Mouse (Mus musculus) embryonic stem cell, embryonic (primary cell): ENCODE data around the gene 1810055G02Rik.

ENCODE experiments used
- CTCF ChIA-PET, 4 experiments: fragments of 300-600 bp in 2 of 4; fragments of 350-600 bp in 2 of 4; sonication (Branson Sonifier 250); formaldehyde crosslinking; loops; one replicate each; lab custom pipeline; 2022; ENCODE audit warnings: inconsistent platforms in 2 of 4; lab: Charles Lee
- POLR2A ChIA-PET, 4 experiments: fragments of 300-600 bp in 2 of 4; fragments of 350-600 bp in 2 of 4; sonication (Branson Sonifier 250); formaldehyde crosslinking; loops; one replicate each; lab custom pipeline; 2022; ENCODE audit warnings: antibody characterized with exemption in 4 of 4, inconsistent platforms in 1 of 4; lab: Charles Lee

Gene 1810055G02Rik

GRCm38 (mm10) chr19:3685611-3686214 lies 22.4 kb upstream of the 1810055G02Rik start:
- ChIA-PET CTCF (interaction anchor here (0.5 to 2.0 kb wide), 9 partner anchors 12 to 295 kb away, joined by 3 to 11 read pairs (median 4); no protein-coding TSS in a partner anchor), POLR2A (interaction anchor here (0.6 to 12.5 kb wide), 31 partner anchors 8 to 363 kb away, joined by 3 to 135 read pairs (median 5); partner anchors contain the start of genes 1810055G02Rik (in 2 of the 4), Cpt1a (in 1 of the 4), Ndufs8 (in 1 of the 4) and Ppp6r3 (in 1 of the 4))

DNA sequence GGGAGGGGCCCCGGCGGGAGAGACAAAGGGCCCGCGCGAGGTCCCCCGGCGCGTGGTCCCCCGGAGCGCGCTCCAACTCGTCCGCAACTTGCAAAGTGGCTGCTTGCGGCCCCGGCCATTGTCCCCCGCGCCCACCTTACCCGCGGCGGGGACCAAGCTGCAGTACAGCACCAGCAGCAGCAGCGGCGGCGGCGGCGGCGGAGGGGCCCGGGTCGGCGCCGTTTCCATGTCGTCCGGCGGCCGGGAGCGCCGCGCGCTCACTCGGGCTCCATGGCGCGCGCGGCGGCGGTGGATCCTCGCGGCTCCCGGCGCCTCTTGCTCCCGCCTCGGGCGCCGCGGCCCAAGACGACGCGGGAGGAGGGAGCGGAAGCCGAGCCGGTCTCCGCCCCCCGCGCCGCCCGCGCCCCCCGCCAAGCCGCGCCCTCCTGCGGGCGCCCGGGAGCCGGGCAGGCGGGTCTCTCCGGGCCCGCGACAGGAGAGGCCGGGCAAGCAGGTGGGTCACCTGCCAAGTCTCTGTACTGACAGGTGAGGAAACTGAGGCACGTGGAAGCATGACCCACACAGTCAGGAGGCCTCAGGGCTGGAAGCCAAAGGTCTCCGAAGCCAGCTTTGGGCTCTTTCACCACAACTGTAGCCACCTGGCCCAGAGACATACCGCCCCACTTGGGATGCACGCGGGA lies 21.7 kb upstream of the 1810055G02Rik start, which contains the start of gene Lrp5:
TSS of gene Lrp5 (minus strand) at position 350 of the 680 bp plus-strand sequence.
- POLR2A ChIA-PET, result interaction anchor here in 3 of 4 experiments (0.6 to 12.5 kb wide), 17 partner anchors 8 to 362 kb away, joined by 3 to 135 read pairs (median 8); partner anchors contain the start of gene 1810055G02Rik (in 2 of the 3)
- CTCF ChIA-PET, result interaction anchor here in 3 of 4 experiments (0.5 to 1.8 kb wide), 4 partner anchors 8 to 167 kb away, joined by 3 to 6 read pairs (median 4); no protein-coding TSS in a partner anchor

DNA sequence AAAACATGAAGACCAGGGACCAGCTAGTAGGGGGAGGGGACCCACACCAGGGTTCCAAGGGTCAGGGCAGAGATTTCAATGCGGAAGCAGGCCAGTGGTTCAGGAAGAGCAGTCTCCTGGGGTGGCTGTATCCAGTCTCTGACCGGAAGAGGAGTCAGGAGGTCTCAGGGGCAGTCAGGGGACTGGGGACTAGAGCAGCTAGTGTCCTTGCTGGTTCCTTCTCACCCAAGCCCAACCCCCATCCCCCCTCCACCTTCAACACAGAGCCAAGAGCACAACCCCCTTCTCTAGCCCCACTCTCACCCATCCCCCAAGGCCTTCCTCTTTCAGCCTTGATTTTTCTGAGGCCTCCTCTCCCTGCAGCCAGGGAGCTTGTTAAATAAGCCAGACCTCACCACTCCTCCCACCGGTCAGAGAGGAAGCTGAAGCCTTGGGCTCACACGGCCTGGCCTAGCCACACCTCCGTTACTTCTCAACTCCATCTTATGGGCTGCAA lies 20.4 kb upstream of the 1810055G02Rik start:
- ChIA-PET CTCF (interaction anchor here in 3 of 4 experiments (0.6 to 2.0 kb wide), 17 partner anchors 9 to 479 kb away, joined by 3 to 13 read pairs (median 6); partner anchors contain the start of genes 1810055G02Rik (in 1 of the 3) and Ppp6r3 (in 1 of the 3)), POLR2A (interaction anchor here in 3 of 4 experiments (0.5 to 12.5 kb wide), 40 partner anchors 9 to 409 kb away, joined by 3 to 135 read pairs (median 3); partner anchors contain the start of genes 1810055G02Rik (in 3 of the 3) and Cdk2ap2 (in 1 of the 3))

- CTCF ChIA-PET, result interaction anchor here in 2 of 4 experiments (0.6 to 3.2 kb wide), 5 partner anchors 8 to 110 kb away, joined by 3 to 9 read pairs (median 4); no protein-coding TSS in a partner anchor
- POLR2A ChIA-PET, result interaction anchor here in 2 of 4 experiments (0.6 to 12.5 kb wide), 12 partner anchors 9 to 53 kb away, joined by 3 to 135 read pairs (median 6); partner anchors contain the start of gene 1810055G02Rik (in 2 of the 2)
Measured at GRCm38 (mm10) chr19:3691337-3691736, 16.8 kb upstream of the 1810055G02Rik start.

- ChIA-PET CTCF (interaction anchor here in 2 of 4 experiments (0.6 to 3.2 kb wide), 7 partner anchors 12 to 241 kb away, joined by 3 to 9 read pairs (median 3); no protein-coding TSS in a partner anchor), POLR2A (interaction anchor here (0.6 to 12.5 kb wide), 15 partner anchors 8 to 390 kb away, joined by 3 to 135 read pairs (median 4); partner anchors contain the start of genes 1810055G02Rik (in 3 of the 4) and Ppp6r3 (in 1 of the 4))
Measured at GRCm38 (mm10) chr19:3692414-3693145, 15.5 kb upstream of the 1810055G02Rik start.

DNA sequence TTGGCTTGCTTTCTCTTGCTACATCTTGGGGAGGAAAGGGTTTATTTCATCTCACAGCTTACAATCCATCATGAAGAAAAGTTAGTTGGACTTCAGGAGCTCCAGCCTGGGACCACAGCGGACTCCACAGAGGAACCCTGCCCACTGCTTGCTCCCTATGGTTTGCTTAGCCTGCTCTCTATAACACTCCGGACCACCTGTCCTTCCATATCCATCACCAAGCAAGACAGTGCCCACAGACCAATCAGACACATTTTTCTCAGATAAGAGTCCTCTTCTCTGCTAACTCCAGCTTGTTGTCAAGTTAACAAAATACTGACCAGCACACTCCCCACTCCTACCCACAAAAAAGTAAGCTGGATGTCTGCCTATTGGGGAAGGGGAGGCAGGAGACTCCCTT lies 13.6 kb upstream of the 1810055G02Rik start:
- ChIA-PET CTCF (interaction anchor here in 2 of 4 experiments (1.0 to 1.5 kb wide), 6 partner anchors 12 to 70 kb away, joined by 3 to 7 read pairs (median 3); no protein-coding TSS in a partner anchor), POLR2A (interaction anchor here (0.8 to 12.5 kb wide), 10 partner anchors 9 to 120 kb away, joined by 3 to 135 read pairs (median 5); partner anchors contain the start of gene 1810055G02Rik (in 2 of the 4))

- CTCF ChIA-PET, result interaction anchor here in 1 of 4 experiments (1.0 to 1.5 kb wide), 3 partner anchors 12 to 29 kb away, joined by 3 to 7 read pairs (median 4); no protein-coding TSS in a partner anchor
Measured at GRCm38 (mm10) chr19:3695006-3695405, 13.1 kb upstream of the 1810055G02Rik start.

GRCm38 (mm10) chr19:3695471-3695870 lies 12.6 kb upstream of the 1810055G02Rik start:
- POLR2A ChIA-PET, result interaction anchor here in 2 of 4 experiments (1.0 to 12.5 kb wide), 6 partner anchors 10 to 14 kb away, joined by 3 to 135 read pairs (median 4); partner anchors contain the start of gene 1810055G02Rik (in 2 of the 2)
- CTCF ChIA-PET, result interaction anchor here in 1 of 4 experiments (0.7 to 1.5 kb wide), 3 partner anchors 28 to 240 kb away, joined by 3 to 4 read pairs (median 3); no protein-coding TSS in a partner anchor

More at GRCm38 (mm10) chr19:3695006-3695405, 13.1 kb upstream of the 1810055G02Rik start:
- POLR2A ChIA-PET, result interaction anchor here in 3 of 4 experiments (1.0 to 12.5 kb wide), 8 partner anchors 10 to 24 kb away, joined by 3 to 135 read pairs (median 6); partner anchors contain the start of gene 1810055G02Rik (in 2 of the 3)

DNA sequence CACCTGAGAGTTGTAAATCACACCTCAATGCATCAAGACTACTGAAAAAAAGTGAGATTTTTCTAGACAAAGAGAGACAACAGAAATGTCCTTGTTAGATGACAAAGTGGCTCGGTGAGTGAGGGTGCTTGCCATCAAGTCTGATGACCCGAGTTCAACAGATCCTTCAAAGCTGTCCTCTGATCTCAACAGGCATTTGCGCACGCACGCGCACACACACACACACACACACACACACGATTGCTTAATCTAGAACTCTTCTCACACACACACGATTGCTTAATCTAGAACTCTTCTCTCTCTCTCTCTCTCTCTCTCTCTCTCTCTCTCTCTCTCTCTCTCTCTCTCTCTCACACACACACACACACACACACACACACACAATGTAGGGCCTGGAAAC lies 12.1 kb upstream of the 1810055G02Rik start:
- POLR2A ChIA-PET, result interaction anchor here in 2 of 4 experiments (0.6 to 1.9 kb wide), 7 partner anchors 9 to 131 kb away, joined by 3 to 5 read pairs (median 4); partner anchors contain the start of gene 1810055G02Rik (in 2 of the 2)
- CTCF ChIA-PET, result interaction anchor here in 2 of 4 experiments (0.7 kb wide), 3 partner anchors 59 to 240 kb away, joined by 3 read pairs; no protein-coding TSS in a partner anchor

DNA sequence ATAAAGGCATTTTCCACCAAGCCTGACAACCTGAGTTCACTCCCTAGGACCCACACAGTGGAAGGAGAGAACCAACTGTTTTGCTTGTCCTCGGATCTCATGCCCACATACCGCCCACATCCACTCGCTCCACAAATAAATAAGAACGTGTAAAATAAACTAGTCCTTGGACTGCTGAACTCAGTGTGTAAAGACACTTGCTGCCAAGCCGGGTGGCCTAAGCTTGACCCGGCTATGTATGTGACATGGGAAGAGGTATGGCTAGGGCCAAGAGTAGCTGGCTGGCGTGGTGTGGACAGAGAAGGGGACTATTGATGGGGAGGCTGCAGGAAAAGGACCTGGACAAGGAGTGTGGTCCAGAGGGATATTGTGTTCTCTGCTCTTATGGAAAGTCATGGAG lies 10.1 kb upstream of the 1810055G02Rik start:
- CTCF ChIA-PET, result interaction anchor here in 2 of 4 experiments (0.9 to 4.4 kb wide), 5 partner anchors 21 to 74 kb away, joined by 3 to 66 read pairs (median 3); no protein-coding TSS in a partner anchor
- POLR2A ChIA-PET, result interaction anchor here in 2 of 4 experiments (0.6 to 4.8 kb wide), 8 partner anchors 8 to 26 kb away, joined by 3 to 54 read pairs (median 5); partner anchors contain the start of genes 1810055G02Rik (in 2 of the 2) and Lrp5 (in 1 of the 2)

DNA sequence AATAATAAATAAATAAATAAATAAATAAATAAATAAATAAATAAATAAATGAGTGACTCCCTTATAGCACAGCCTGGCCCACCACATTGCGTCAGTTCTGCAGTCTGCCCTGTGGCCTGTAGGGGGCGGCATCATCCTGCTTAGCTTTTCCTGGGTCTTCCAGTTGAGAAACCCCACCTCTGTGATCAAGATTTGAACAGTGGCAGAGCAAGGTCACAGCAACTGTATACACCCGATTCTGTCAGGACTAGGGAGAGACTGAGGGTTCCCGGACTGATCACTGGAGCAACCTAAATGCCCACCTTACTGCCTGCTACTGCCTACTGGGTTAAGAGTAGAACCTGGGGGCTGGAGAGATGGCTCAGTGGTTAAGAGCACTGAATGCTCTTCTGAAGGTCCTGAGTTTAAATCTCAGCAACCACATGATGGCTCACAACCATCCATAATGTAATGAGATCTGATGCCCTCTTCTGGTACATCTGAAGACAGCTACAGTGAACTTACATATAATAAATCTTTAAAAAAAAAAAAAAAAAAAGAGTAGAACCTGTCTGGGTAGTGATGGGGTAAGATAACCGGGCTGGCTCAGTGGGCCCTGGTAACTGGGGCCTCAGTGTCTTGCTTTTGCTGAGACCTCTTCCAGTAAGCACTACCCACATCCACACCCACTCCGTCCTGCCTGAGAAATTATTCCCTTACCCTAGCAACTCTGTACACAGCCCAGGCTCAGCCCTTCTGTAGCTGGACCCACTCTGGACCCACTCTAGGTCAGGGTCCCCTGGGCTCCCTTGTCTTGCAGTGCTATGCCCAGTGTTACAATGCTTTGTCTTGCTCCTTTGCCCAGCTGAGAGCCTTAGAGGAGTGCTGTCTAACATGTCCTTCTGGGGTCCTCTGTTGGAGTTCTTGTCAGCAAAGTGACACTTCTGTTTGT lies 8.3 kb upstream of the 1810055G02Rik start:
- POLR2A ChIA-PET, result interaction anchor here in 3 of 4 experiments (0.6 to 4.8 kb wide), 34 partner anchors 9 to 1811 kb away, joined by 3 to 54 read pairs (median 5); partner anchors contain the start of genes 1810055G02Rik (in 3 of the 3), Lrp5 (in 1 of the 3), Ppp6r3 (in 1 of the 3) and Snx32 (in 1 of the 3)
- CTCF ChIA-PET, result interaction anchor here (0.5 to 4.4 kb wide), 47 partner anchors 8 to 532 kb away, joined by 3 to 66 read pairs (median 3); partner anchors contain the start of genes 1810055G02Rik (in 3 of the 4) and Pold4 (in 1 of the 4)

- ChIA-PET CTCF (interaction anchor here in 3 of 4 experiments (0.6 to 4.4 kb wide), 5 partner anchors 16 to 86 kb away, joined by 4 to 66 read pairs (median 16); no protein-coding TSS in a partner anchor), POLR2A (interaction anchor here in 2 of 4 experiments (0.6 to 4.0 kb wide), 5 partner anchors 15 to 116 kb away, joined by 3 to 41 read pairs (median 5); no protein-coding TSS in a partner anchor)
Measured at GRCm38 (mm10) chr19:3702460-3702859, 5.6 kb upstream of the 1810055G02Rik start.

- ChIA-PET POLR2A (interaction anchor here (0.7 to 6.8 kb wide), 20 partner anchors 10 to 341 kb away, joined by 3 to 135 read pairs (median 3); partner anchors contain the start of genes Lrp5 (in 1 of the 4), Ndufs8 (in 1 of the 4), Ndufv1 (in 1 of the 4) and Ppp6r3 (in 1 of the 4)), CTCF (interaction anchor here (0.7 to 2.0 kb wide), 19 partner anchors 10 to 313 kb away, joined by 3 to 24 read pairs (median 3); no protein-coding TSS in a partner anchor)
Measured at GRCm38 (mm10) chr19:3706258-3706657, 1.8 kb upstream of the 1810055G02Rik start.

DNA sequence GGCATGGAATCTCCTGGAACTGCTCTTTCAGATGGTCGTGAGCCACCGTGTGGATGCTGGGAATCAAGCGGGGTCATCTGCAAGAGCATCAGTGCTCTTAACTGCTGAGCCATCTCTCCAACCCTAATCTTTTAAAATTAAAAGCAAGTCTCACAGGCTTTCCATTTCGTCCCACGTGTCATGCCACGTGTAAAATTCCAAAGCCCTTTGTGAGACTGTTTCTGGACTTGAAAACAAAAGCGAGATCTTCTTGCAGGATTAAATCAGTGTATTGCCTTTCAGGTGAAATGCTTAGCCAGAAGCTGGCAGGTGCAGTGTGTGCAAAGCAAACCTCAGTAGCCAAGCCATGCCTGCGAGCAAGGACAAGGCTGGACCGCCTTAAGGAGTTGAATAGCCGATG lies 540 bp upstream of the 1810055G02Rik start:
- ChIA-PET POLR2A (interaction anchor here (0.5 to 6.8 kb wide), 111 partner anchors 8 to 524 kb away, joined by 3 to 135 read pairs (median 5); partner anchors contain the start of genes Ppp6r3 (in 3 of the 4), Cdk2ap2 (in 2 of the 4), Kmt5b (in 2 of the 4) and Lrp5 (in 2 of the 4)), CTCF (interaction anchor here (0.6 to 3.5 kb wide), 23 partner anchors 8 to 643 kb away, joined by 3 to 59 read pairs (median 7); partner anchors contain the start of genes Ndufv1 (in 1 of the 4) and Ppp6r3 (in 1 of the 4))
